In the genomic region with DNA sequence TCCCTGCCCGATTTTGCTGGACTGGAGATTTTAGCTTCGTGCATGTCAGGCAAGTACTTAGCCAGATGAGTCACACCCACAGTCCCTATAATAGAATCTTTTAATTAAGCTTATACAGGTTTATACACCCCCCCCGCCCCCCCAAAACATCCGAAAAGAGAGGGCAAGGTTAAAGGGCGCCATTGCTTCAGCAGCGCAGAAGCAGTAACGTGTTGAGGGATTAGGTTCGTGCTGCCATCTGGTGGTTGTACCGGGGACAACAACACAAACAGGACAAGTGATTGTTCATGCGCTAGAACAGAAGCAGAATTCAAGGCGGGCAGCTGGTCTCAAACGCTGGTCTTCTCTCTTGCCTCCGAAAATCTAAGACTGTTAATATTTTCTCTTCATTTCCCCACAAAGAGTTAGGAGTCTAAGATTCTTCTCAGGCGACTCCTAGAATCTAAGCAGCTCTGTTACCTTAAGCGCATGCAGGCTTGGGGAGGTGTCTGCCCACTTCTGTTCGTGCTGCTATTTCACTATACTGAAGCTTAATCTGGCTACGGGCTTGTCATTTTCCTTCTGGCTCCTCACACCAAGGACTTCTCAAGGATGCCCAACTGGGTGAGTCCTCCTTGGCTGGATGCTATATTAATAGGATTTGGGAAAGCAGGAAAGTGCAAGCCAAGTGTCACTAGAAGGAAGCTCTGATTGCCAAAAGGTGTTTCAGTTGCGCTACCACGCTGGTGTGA, we compare ENCODE assay signal across 9 mouse cellular contexts. TPM values are rescaled to one million over a fixed set of nuclear protein-coding genes. Genes with fewer than 3 reads are reported as not detected.
A peak's percentile ranks its signal among the peaks of the same experiment; 100 is the strongest.
DNase-seq lines count a peak whose midpoint lies in the region; ATAC-seq and TF ChIP-seq lines count a peak whose summit lies in the region.
"Had no signal": no experiment of that assay in that cellular context is flagged by ENCODE, and none has a peak within 500 bp of the region (broad histone marks: within the 10 kb centered on the region; RNA-seq: fewer than 3 reads in every experiment).

No protein-coding gene starts in this region.

- no peak overlapping the region for H3K9ac ChIP-seq in kidney, embryonic 16.5 days (replicated peaks; ENCODE audit: low read length)
- H3K9ac ChIP-seq in liver, embryonic 12.5 days: no peak overlapping the region
- H3K9ac ChIP-seq in stomach, postnatal 0 days (ENCODE audit: low read length): no peak overlapping the region

- no peaks in the 10 kb centered on the region for H3K4me1 ChIP-seq in cortical plate, adult 2 months (ENCODE audit: control insufficient read depth, insufficient read depth, low read length)
- no peaks in the 10 kb centered on the region for H3K4me1 ChIP-seq in kidney, embryonic 16.5 days (ENCODE audit: insufficient read depth, low read length)
- no peaks in the 10 kb centered on the region for H3K4me1 ChIP-seq in liver, embryonic 12.5 days
- no peaks in the 10 kb centered on the region for H3K4me1 ChIP-seq in stomach, postnatal 0 days (replicated peaks; ENCODE audit: control insufficient read depth, insufficient read depth)

- no peak for TF ChIP-seq POLR2A in cortical plate, adult 2 months (IDR thresholded peaks at IDR 0.05; ENCODE audit: extremely low read depth, insufficient read depth, low read length)

- H3K27ac ChIP-seq in cortical plate, adult 2 months (ENCODE audit: insufficient read depth, low read length): no peak overlapping the region
- no peak overlapping the region for H3K27ac ChIP-seq in kidney, embryonic 16.5 days (ENCODE audit: low read length)
- no peak overlapping the region for H3K27ac ChIP-seq in liver, embryonic 12.5 days
- no peak overlapping the region for H3K27ac ChIP-seq in stomach, postnatal 0 days (replicated peaks)

- peak; percentile 87 for ATAC-seq in granulocyte monocyte progenitor cell, adult 5-6 weeks (replicated peaks; ENCODE audit: poor library complexity, severe bottlenecking)
- 0 out of 2 replicates have a peak, but pooled peaks have one; percentile 54 for ATAC-seq in kidney, embryonic 16.5 days (ENCODE audit: low FRiP score, low TSS enrichment)
- no peak for ATAC-seq in liver, embryonic 12.5 days
- ATAC-seq in stomach, postnatal 0 days (ENCODE audit: low FRiP score, low TSS enrichment): no peak; the same call in 1 of the 2 replicates

- no peaks in the 10 kb centered on the region for H3K27me3 ChIP-seq in kidney, embryonic 16.5 days (ENCODE audit: insufficient read depth, low read length)
- H3K27me3 ChIP-seq in liver, embryonic 12.5 days (replicated peaks): no peaks in the 10 kb centered on the region
- no peaks in the 10 kb centered on the region for H3K27me3 ChIP-seq in stomach, postnatal 0 days (ENCODE audit: control insufficient read depth, insufficient read depth, low read length)

- TF ChIP-seq CTCF in cortical plate, adult 2 months (IDR thresholded peaks at IDR 0.05; ENCODE audit: extremely low read depth, insufficient read depth, low read length): peak; percentile 90
- peak; percentile 85 for TF ChIP-seq CTCF in stomach, postnatal 0 days (IDR thresholded peaks at IDR 0.05; ENCODE audit: low read depth)

- H3K9me3 ChIP-seq in kidney, embryonic 16.5 days (ENCODE audit: low read length): no peaks in the 10 kb centered on the region
- H3K9me3 ChIP-seq in liver, embryonic 12.5 days (replicated peaks): no peaks in the 10 kb centered on the region
- H3K9me3 ChIP-seq in stomach, postnatal 0 days (ENCODE audit: control insufficient read depth, low read length): no peaks in the 10 kb centered on the region

- no peaks in the 10 kb centered on the region for H3K36me3 ChIP-seq in kidney, embryonic 16.5 days (ENCODE audit: insufficient read depth, low read length)
- H3K36me3 ChIP-seq in liver, embryonic 12.5 days: no peaks in the 10 kb centered on the region
- H3K36me3 ChIP-seq in stomach, postnatal 0 days (ENCODE audit: control insufficient read depth, insufficient read depth, low read length): no peaks in the 10 kb centered on the region

- TF ChIP-seq EP300 in stomach, postnatal 0 days (optimal IDR thresholded peaks at IDR 0.05): no peak

- 41% methylated on average over 19 of the region's 19 CpGs for whole genome bisulfite sequencing in kidney, embryonic 16.5 days
- 30% methylated on average over 19 of the region's 19 CpGs for WGBS in liver, embryonic 12.5 days (ENCODE audit: insufficient replicate concordance)
- WGBS in stomach, postnatal 0 days: 38% methylated on average over 19 of the region's 19 CpGs

- H3K4me2 ChIP-seq in kidney, embryonic 16.5 days (replicated peaks; ENCODE audit: low read depth, low read length): 0 out of 2 replicates have a peak overlapping the region, but pooled peaks have one; percentile 13
- H3K4me2 ChIP-seq in liver, embryonic 12.5 days: peak overlapping the region; percentile 35; the same call in 1 of the 2 replicates
- H3K4me2 ChIP-seq in stomach, postnatal 0 days (replicated peaks; ENCODE audit: low read depth): no peak overlapping the region

- peak; percentile 86 to 88 for DNase-seq in B cell, adult 2 months
- DNase-seq in adrenal gland, adult (ENCODE audit: inconsistent age in 2 of 2, low spot score in 1 of 2): peak; percentile 75 to 94
- DNase-seq in neural tube, embryonic 10.5 days (ENCODE audit: extremely low spot score, low spot score): peak; percentile 79
- DNase-seq in stomach, postnatal 0 days (ENCODE audit: low spot score): peak; percentile 82

- no peak overlapping the region for H3K4me3 ChIP-seq in cortical plate, adult 2 months (ENCODE audit: insufficient read depth, low read length)
- no peak overlapping the region for H3K4me3 ChIP-seq in kidney, embryonic 16.5 days (ENCODE audit: low read length)
- H3K4me3 ChIP-seq in liver, embryonic 12.5 days: no peak overlapping the region
- no peak overlapping the region for H3K4me3 ChIP-seq in stomach, postnatal 0 days (ENCODE audit: low read depth, low read length)
- H3K4me3 ChIP-seq: erythroblast, embryonic 14.5 days had no signal

RNA-seq across cellular contexts. Expression of a gene that starts 57.6 kb away (rescaled TPM):
- polyA plus RNA-seq in cortical plate, adult 2 months (2012; rRNA removed): not detected in 2 replicates
- total RNA-seq in granulocyte monocyte progenitor cell, adult 5-6 weeks (2014; fragmentation: Nextera tagmentation): not detected in 2 replicates
- total RNA-seq in granulocyte monocyte progenitor cell, adult 5-6 weeks (2017): not detected in 2 replicates
- polyA plus RNA-seq in kidney, embryonic 16.5 days (2015; fragmentation: Nextera tagmentation; extraction: Ambion mirVana): not detected in 2 replicates
- polyA plus RNA-seq in liver, embryonic 12.5 days (2016; fragmentation: Nextera tagmentation; extraction: Ambion mirVana): not detected in 2 replicates
- polyA plus RNA-seq in stomach, postnatal 0 days (2015; fragmentation: Nextera tagmentation; extraction: Ambion mirVana): not detected in 2 replicates
- polyA plus RNA-seq: erythroblast, embryonic 14.5 days had no signal

Comparison
In these comparisons a context has a peak if more than half of its experiments do, and no peak if none do; other contexts are left out.
1. ATAC-seq: peak in granulocyte monocyte progenitor cell, adult 5-6 weeks (single experiment) and kidney, embryonic 16.5 days (single experiment); none in liver, embryonic 12.5 days (single experiment) and stomach, postnatal 0 days (single experiment).
2. Peak in every context shown above with its lines, with median percentiles within 50 percentile points of each other: DNase-seq.